Mouse (Mus musculus) myocyte (in vitro differentiated cells): ENCODE measurements at regions not wholly inside any gene's neighbourhood (a gene's known extent, or its start where the extent isn't known, plus 50 kb on each side); places are given as distances from the start of the nearest gene placed in this dataset.

Experiments
- H3K27me3 ChIP-seq: one replicate; pipeline ENCODE4 v1.6.1; 2011; ENCODE audit not compliant: control insufficient read depth, insufficient read depth, insufficient read length
- H3K36me3 ChIP-seq: one replicate; pipeline ENCODE4 v1.6.1; 2011; ENCODE audit not compliant: control insufficient read depth, insufficient read depth
- H3K4me2 ChIP-seq: one replicate; pipeline ENCODE4 v1.6.1; 2011; ENCODE audit warnings: low read depth, control low read depth
- H3K4me3 ChIP-seq: one replicate; pipeline ENCODE4 v1.5.1; 2011; ENCODE audit warnings: mild to moderate bottlenecking, control low read depth, moderate library complexity
- H3K79me2 ChIP-seq: one replicate; pipeline ENCODE4 v1.6.1; 2011; ENCODE audit not compliant: control insufficient read depth, insufficient read depth
- H3ac ChIP-seq: one replicate; pipeline ENCODE4 v1.6.1; 2011; ENCODE audit not compliant: control insufficient read depth, insufficient read length
- CEBPB ChIP-seq: IDR thresholded peaks from 2 replicates; pipeline ENCODE4 v1.6.1; 2011; ENCODE audit warnings: mild to moderate bottlenecking, moderate library complexity; ENCODE audit not compliant: poor library complexity, insufficient read depth, severe bottlenecking
- E2F4 ChIP-seq: IDR thresholded peaks from one replicate; pipeline ENCODE4 v1.6.1; 2011; ENCODE audit warnings: mild to moderate bottlenecking, control low read depth, moderate library complexity; ENCODE audit not compliant: insufficient read depth
- MAX ChIP-seq: IDR thresholded peaks from one replicate; pipeline ENCODE4 v1.6.1; 2011; ENCODE audit warnings: low read depth, mild to moderate bottlenecking, control low read depth
- MYOD1 ChIP-seq, 3 experiments: IDR thresholded peaks; one replicate each; pipeline ENCODE4 v1.6.1; 2011; ENCODE audit warnings: control low read depth in 2 of 3, low read depth in 2 of 3, mild to moderate bottlenecking in 2 of 3, moderate library complexity in 1 of 3; ENCODE audit not compliant: insufficient read length in 2 of 3, control insufficient read depth in 1 of 3
- MYOG ChIP-seq, 3 experiments: IDR thresholded peaks; one replicate each; pipeline ENCODE4 v1.6.1; 2011; ENCODE audit warnings: control low read depth in 2 of 3, low read depth in 2 of 3, mild to moderate bottlenecking in 2 of 3; ENCODE audit not compliant: insufficient read length in 2 of 3, control insufficient read depth in 1 of 3, insufficient read depth in 1 of 3
- POLR2A ChIP-seq: IDR thresholded peaks from one replicate; pipeline ENCODE4 v1.6.1; 2011; ENCODE audit warnings: low read depth, mild to moderate bottlenecking, control low read depth, moderate library complexity; ENCODE audit not compliant: insufficient read length
- POLR2AphosphoS2 ChIP-seq: IDR thresholded peaks from one replicate; pipeline ENCODE4 v1.6.1; 2011; ENCODE audit warnings: low read depth, control low read depth; ENCODE audit not compliant: insufficient read length
- REST ChIP-seq: IDR thresholded peaks from one replicate; pipeline ENCODE4 v1.6.1; 2011; ENCODE audit warnings: mild to moderate bottlenecking, control low read depth, moderate library complexity; ENCODE audit not compliant: insufficient read depth, insufficient read length
- SRF ChIP-seq: IDR thresholded peaks from one replicate; pipeline ENCODE4 v1.6.1; 2011; ENCODE audit warnings: low read depth; ENCODE audit not compliant: control insufficient read depth, insufficient read length
- TCF12 ChIP-seq: IDR thresholded peaks from one replicate; pipeline ENCODE4 v1.6.1; 2011; ENCODE audit warnings: mild to moderate bottlenecking, control low read depth; ENCODE audit not compliant: poor library complexity, insufficient read depth, severe bottlenecking
- TCF3 ChIP-seq: IDR thresholded peaks from one replicate; pipeline ENCODE4 v1.6.1; 2011; ENCODE audit warnings: low read depth, control low read depth; ENCODE audit not compliant: insufficient read length
- USF1 ChIP-seq: IDR thresholded peaks from one replicate; pipeline ENCODE4 v1.6.1; 2011; ENCODE audit warnings: low read depth, mild to moderate bottlenecking, control low read depth, moderate library complexity

DNA sequence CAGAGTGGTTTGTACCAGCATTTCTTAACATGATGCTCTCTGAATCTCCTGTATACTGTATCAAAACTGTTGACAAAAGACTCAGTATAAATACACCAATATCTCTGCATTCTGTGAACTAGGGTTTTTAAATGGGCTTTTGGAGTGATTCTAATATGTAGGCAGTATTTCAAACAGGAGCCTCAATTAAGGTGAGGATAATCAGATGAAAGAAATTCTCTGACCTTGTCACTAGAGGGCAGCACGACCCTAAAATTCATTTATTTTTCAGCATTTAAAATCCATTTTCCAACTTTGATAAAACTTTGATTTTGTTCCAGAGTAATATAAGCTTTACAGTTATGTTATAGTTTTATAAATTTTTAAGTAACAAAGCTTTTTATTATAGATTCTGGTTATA is 114.5 kb downstream of the Rfx6 start:
- Histone ChIP-seq H3K4me2 (no peak overlapping the region), H3K36me3 (no peaks in the 10 kb centered on the region), H3ac (no peak overlapping the region), H3K4me3 (no peak overlapping the region), H3K79me2 (no peaks in the 10 kb centered on the region), H3K27me3 (no peaks in the 10 kb centered on the region)
- TF ChIP-seq USF1: no peak
- TF ChIP-seq TCF3: no peak
- no peak for TF ChIP-seq SRF
- TF ChIP-seq REST: no peak
- TF ChIP-seq CEBPB: no peak
- no peak for TF ChIP-seq MYOG (IDR thresholded peaks at IDR 0.05; ENCODE audit: control insufficient read depth in 1 of 3, insufficient read depth in 1 of 3, insufficient read length in 2 of 3, low read depth in 2 of 3)
- TF ChIP-seq MYOD1 (IDR thresholded peaks at IDR 0.05; ENCODE audit: control insufficient read depth in 1 of 3, insufficient read length in 2 of 3, low read depth in 2 of 3): no peak
- TF ChIP-seq MAX: no peak
- TF ChIP-seq TCF12: no peak
- TF ChIP-seq POLR2A: no peak
- no peak for TF ChIP-seq E2F4
- no peak for TF ChIP-seq POLR2AphosphoS2

DNA sequence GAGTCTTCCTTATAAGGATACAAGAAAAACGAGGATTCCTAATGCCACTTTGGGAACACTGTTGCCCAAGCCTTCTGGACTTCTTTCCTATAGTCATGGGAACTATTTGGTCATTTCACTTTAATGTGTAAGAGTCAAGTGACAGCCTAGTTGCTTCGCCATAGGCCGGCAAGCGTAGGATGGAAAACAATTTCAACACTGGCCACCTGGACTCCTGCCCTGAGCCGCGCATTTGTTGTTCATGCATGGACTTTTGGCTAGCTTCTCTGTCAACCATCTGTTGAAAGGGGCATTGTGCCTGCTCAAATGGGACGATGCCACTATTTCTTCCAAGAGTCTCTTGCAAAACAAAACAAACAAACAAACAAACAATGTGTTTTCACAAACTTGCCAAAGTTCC is 116.3 kb downstream of the Rfx6 start:
- no peak overlapping the region for H3K4me2 ChIP-seq
- no peak for TF ChIP-seq SRF
- TF ChIP-seq TCF3: no peak
- TF ChIP-seq MAX: no peak
- no peak for TF ChIP-seq POLR2AphosphoS2
- no peak for TF ChIP-seq E2F4
- TF ChIP-seq TCF12: no peak
- no peak for TF ChIP-seq USF1
- TF ChIP-seq REST: no peak
- no peak for TF ChIP-seq MYOG (IDR thresholded peaks at IDR 0.05; ENCODE audit: control insufficient read depth in 1 of 3, insufficient read depth in 1 of 3, insufficient read length in 2 of 3, low read depth in 2 of 3)
- no peak for TF ChIP-seq POLR2A
- no peak for TF ChIP-seq CEBPB
- TF ChIP-seq MYOD1 (IDR thresholded peaks at IDR 0.05; ENCODE audit: control insufficient read depth in 1 of 3, insufficient read length in 2 of 3, low read depth in 2 of 3): no peak

DNA sequence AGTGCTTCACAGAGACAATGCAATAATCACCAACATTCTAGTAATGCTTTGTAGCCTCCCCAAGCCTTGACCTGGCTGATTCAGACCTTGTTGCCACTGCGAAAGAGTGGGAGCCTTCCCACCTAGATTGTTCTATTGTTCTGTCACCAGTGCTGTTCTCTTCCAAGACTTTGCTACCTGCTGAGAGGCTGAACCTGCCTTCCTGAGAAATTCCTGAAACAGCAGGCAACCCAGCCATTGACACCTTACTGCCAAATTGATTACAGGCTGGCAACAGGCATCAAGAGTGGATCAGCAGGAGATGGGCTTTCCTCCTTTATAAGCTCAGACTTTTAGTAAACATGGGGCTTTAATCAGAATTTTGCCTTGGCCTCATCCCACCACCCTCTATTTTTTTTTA is 139.1 kb downstream of the Rfx6 start:
- Histone ChIP-seq H3K79me2 (no peaks in the 10 kb centered on the region), H3K36me3 (no peaks in the 10 kb centered on the region), H3K4me3 (no peak overlapping the region), H3K27me3 (no peaks in the 10 kb centered on the region), H3K4me2 (no peak overlapping the region), H3ac (no peak overlapping the region)
- no peak for TF ChIP-seq MAX
- no peak for TF ChIP-seq SRF
- TF ChIP-seq POLR2A: no peak

More for the DNA sequence above, 116.3 kb downstream of the Rfx6 start:
- Histone ChIP-seq H3K4me3 (no peak overlapping the region), H3K79me2 (no peaks in the 10 kb centered on the region), H3ac (no peak overlapping the region), H3K27me3 (no peaks in the 10 kb centered on the region), H3K36me3 (no peaks in the 10 kb centered on the region)

DNA sequence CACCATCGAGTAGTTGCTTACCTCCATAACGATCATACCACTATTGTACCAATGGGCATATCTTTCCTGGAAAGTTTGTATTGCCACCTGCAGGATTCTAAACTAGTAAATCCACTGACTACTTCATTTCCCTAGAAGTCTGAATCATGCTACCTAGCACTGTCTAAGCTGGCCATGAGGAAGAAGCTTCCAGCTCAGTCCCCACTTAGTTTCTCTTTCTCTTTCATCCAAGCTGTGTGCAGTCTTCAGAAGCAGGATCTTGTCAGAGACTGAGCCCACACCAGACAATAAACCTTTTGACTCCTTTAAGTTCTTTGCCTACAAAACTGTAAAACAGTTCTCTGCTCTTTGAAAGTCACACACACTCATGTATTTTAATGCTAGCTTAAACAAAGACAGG is 146.3 kb downstream of the Rfx6 start:
- H3K4me2 ChIP-seq: peak overlapping the region; percentile 12
- H3K79me2 ChIP-seq: no peaks in the 10 kb centered on the region
- no peak overlapping the region for H3ac ChIP-seq
- TF ChIP-seq USF1: no peak
- H3K27me3 ChIP-seq: no peaks in the 10 kb centered on the region
- no peaks in the 10 kb centered on the region for H3K36me3 ChIP-seq
- no peak overlapping the region for H3K4me3 ChIP-seq

DNA sequence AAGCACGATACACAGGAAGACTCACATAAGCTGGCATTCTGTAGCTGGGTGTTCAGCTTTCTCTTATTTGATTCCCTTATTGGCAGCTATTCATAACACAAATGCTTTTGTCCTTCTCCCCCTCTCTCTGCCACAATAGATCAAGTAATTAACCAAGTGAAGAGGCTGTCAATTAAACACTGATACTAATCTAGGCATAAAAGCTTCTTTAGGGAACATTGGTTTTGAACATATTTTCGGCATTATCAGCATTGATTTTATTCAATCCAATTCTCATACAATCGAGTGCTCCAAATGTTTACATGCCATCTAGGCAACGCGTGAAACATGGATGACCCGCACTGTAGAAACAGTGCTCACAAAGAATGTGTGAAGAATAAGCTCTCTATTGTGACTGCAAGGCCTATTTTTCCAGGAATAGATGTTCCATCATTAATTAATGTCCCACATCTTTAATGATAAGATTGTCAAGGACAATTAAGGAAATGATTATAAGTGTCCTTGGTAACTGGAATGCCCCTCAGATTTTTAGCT is 148.9 kb downstream of the Rfx6 start:
- Histone ChIP-seq H3K79me2 (no peaks in the 10 kb centered on the region), H3K36me3 (no peaks in the 10 kb centered on the region), H3K27me3 (no peaks in the 10 kb centered on the region), H3ac (no peak overlapping the region), H3K4me3 (no peak overlapping the region), H3K4me2 (no peak overlapping the region)
- no peak for TF ChIP-seq CEBPB

DNA sequence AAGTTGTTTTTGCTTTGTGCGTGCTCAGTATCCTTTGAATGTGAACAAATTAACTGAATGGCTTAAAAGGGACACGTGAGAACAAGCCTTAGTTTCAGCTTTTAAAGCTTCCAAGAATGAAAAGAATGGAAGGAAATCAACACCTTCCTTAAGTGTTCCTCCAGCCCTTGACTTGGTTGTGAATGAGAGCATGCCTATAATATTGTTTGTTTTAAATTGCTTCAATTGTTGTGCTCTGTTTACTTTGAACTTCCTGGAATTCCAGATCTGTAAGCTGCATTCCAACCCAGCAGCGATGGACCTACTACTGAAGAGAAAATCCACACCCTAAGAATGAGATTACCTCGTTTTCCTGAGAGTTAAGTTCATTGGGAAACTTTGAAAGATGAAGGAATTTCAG is 154.9 kb downstream of the Rfx6 start:
- no peak for TF ChIP-seq MYOG (IDR thresholded peaks at IDR 0.05; ENCODE audit: control insufficient read depth in 1 of 3, insufficient read depth in 1 of 3, insufficient read length in 2 of 3, low read depth in 2 of 3)
- TF ChIP-seq MYOD1 (IDR thresholded peaks at IDR 0.05; ENCODE audit: control insufficient read depth in 1 of 3, insufficient read length in 2 of 3, low read depth in 2 of 3): no peak
- TF ChIP-seq CEBPB: no peak
- no peak for TF ChIP-seq E2F4
- no peaks in the 10 kb centered on the region for H3K36me3 ChIP-seq
- H3ac ChIP-seq: no peak overlapping the region
- H3K4me3 ChIP-seq: no peak overlapping the region
- no peaks in the 10 kb centered on the region for H3K27me3 ChIP-seq
- H3K4me2 ChIP-seq: no peak overlapping the region
- no peaks in the 10 kb centered on the region for H3K79me2 ChIP-seq
